Mouse (Mus musculus) MEL (cell line): ENCODE results near the gene Snap25. TPM values are rescaled to one million over a fixed set of nuclear protein-coding genes. Genes with fewer than 3 reads are reported as not detected.

Source experiments
- DNase-seq: peaks from one replicate; pipeline ENCODE4 v3.0.0; 2011; ENCODE audit warnings: low read depth, low spot score
- H3K27ac ChIP-seq: 2 replicates; pipeline ENCODE4 v1.5.1; 2012; ENCODE audit warnings: low read depth, mild to moderate bottlenecking, control low read depth, low read length, moderate library complexity; ENCODE audit not compliant: control insufficient read depth
- H3K27me3 ChIP-seq, 2 experiments: fragments of 150-350 bp in 1 of 2; sonication (generic) in 1 of 2; 2 replicates each; pipeline ENCODE4 v1.6.1; 2012; ENCODE audit warnings: low read length in 2 of 2, mild to moderate bottlenecking in 2 of 2, improper control_type of control experiment in 1 of 2, moderate library complexity in 1 of 2; ENCODE audit not compliant: insufficient read depth in 2 of 2, control insufficient read depth in 1 of 2
- H3K36me3 ChIP-seq, 2 experiments: 2 replicates each; pipeline ENCODE4 v1.6.1; 2012 to 2014; ENCODE audit warnings: low read length in 2 of 2, improper control_type of control experiment in 1 of 2, inconsistent platforms in 1 of 2, mild to moderate bottlenecking in 1 of 2; ENCODE audit not compliant: insufficient read depth in 2 of 2, control insufficient read depth in 1 of 2
- H3K4me1 ChIP-seq, 2 experiments: fragments of 150-350 bp in 1 of 2; sonication (generic) in 1 of 2; 2 replicates each; pipeline ENCODE4 v1.6.1; 2012; ENCODE audit warnings: low read length in 2 of 2, improper control_type of control experiment in 1 of 2, mild to moderate bottlenecking in 1 of 2; ENCODE audit not compliant: insufficient read depth in 2 of 2, control insufficient read depth in 1 of 2
- H3K4me3 ChIP-seq, 2 experiments: fragments of 150-350 bp in 1 of 2; sonication (generic) in 1 of 2; 2 replicates each; pipeline ENCODE4 v1.5.1; 2012; ENCODE audit warnings: low read depth in 2 of 2, low read length in 2 of 2, mild to moderate bottlenecking in 2 of 2, moderate library complexity in 2 of 2, control low read depth in 1 of 2, improper control_type of control experiment in 1 of 2; ENCODE audit not compliant: control insufficient read depth in 1 of 2, insufficient read depth in 1 of 2
- H3K79me2 ChIP-seq: 2 replicates; pipeline ENCODE4 v1.6.1; 2012; ENCODE audit warnings: mild to moderate bottlenecking, low read length, moderate library complexity; ENCODE audit not compliant: control insufficient read depth, poor library complexity, insufficient read depth
- H3K9ac ChIP-seq: 2 replicates; pipeline ENCODE4 v1.6.1; 2012; ENCODE audit warnings: low read depth, mild to moderate bottlenecking, control low read depth, low read length, moderate library complexity; ENCODE audit not compliant: control insufficient read depth, poor library complexity, severe bottlenecking
- H3K9me3 ChIP-seq: fragments of 150-350 bp; sonication (generic); replicated peaks from 2 replicates; pipeline ENCODE4 v1.6.1; 2012; ENCODE audit warnings: mild to moderate bottlenecking, low read length, improper control_type of control experiment, moderate library complexity; ENCODE audit not compliant: insufficient read depth
- CTCF ChIP-seq, 3 experiments: IDR thresholded peaks in 2 of 3; conservative IDR thresholded peaks in 1 of 3; 2 replicates each; pipeline ENCODE4 v1.5.1; 2011 to 2012; ENCODE audit warnings: low read length in 3 of 3, low read depth in 2 of 3, mild to moderate bottlenecking in 2 of 3, improper control_type of control experiment in 1 of 3, inconsistent platforms in 1 of 3, mixed read lengths in 1 of 3, moderate library complexity in 1 of 3; ENCODE audit not compliant: control insufficient read depth in 1 of 3, insufficient read depth in 1 of 3, poor library complexity in 1 of 3, severe bottlenecking in 1 of 3
- E2F4 ChIP-seq: IDR thresholded peaks from 2 replicates; pipeline ENCODE4 v1.6.1; 2011; ENCODE audit warnings: low read depth, low read length, improper control_type of control experiment, borderline replicate concordance
- ELF1 ChIP-seq: IDR thresholded peaks from 2 replicates; pipeline ENCODE4 v1.6.1; 2014; ENCODE audit warnings: low read depth, mild to moderate bottlenecking, inconsistent platforms, low read length, improper control_type of control experiment, moderate library complexity
- ETS1 ChIP-seq: IDR thresholded peaks from 2 replicates; pipeline ENCODE4 v1.6.1; 2012; ENCODE audit warnings: low read depth, mild to moderate bottlenecking, inconsistent platforms, low read length, improper control_type of control experiment, moderate library complexity
- GATA1 ChIP-seq: IDR thresholded peaks from 2 replicates; pipeline ENCODE4 v1.6.1; 2011; ENCODE audit warnings: low read depth, low read length, improper control_type of control experiment
- HCFC1 ChIP-seq: IDR thresholded peaks from 2 replicates; pipeline ENCODE4 v1.6.1; 2012; ENCODE audit warnings: low read depth, mild to moderate bottlenecking, inconsistent platforms, low read length, improper control_type of control experiment, moderate library complexity
- MAFK ChIP-seq: IDR thresholded peaks from 2 replicates; pipeline ENCODE4 v1.6.1; 2011; ENCODE audit warnings: low read depth, mild to moderate bottlenecking, low read length, improper control_type of control experiment, borderline replicate concordance
- MAZ ChIP-seq: IDR thresholded peaks from 2 replicates; pipeline ENCODE4 v1.6.1; 2012; ENCODE audit warnings: low read depth, mild to moderate bottlenecking, inconsistent platforms, low read length, improper control_type of control experiment
- MEF2A ChIP-seq: IDR thresholded peaks from 2 replicates; pipeline ENCODE4 v1.6.1; 2014; ENCODE audit warnings: low read depth, mild to moderate bottlenecking, inconsistent platforms, low read length, improper control_type of control experiment; ENCODE audit not compliant: poor library complexity, insufficient replicate concordance, severe bottlenecking; ENCODE audit errors: extremely low read depth
- MYB ChIP-seq: IDR thresholded peaks from 2 replicates; pipeline ENCODE4 v1.6.1; 2011; ENCODE audit warnings: mild to moderate bottlenecking, low read depth, low read length, improper control_type of control experiment
- NELFE ChIP-seq: IDR thresholded peaks from 2 replicates; pipeline ENCODE4 v1.6.1; 2011; ENCODE audit warnings: low read depth, low read length, improper control_type of control experiment
- POLR2AphosphoS5 ChIP-seq: IDR thresholded peaks from 2 replicates; pipeline ENCODE4 v1.6.1; 2012; ENCODE audit warnings: low read depth, borderline replicate concordance, mild to moderate bottlenecking, inconsistent platforms, low read length, moderate library complexity, mixed read lengths
- RAD21 ChIP-seq: IDR thresholded peaks from 2 replicates; pipeline ENCODE4 v1.6.1; 2011; ENCODE audit warnings: mild to moderate bottlenecking, low read depth, low read length, improper control_type of control experiment
- RCOR1 ChIP-seq: IDR thresholded peaks from 2 replicates; pipeline ENCODE4 v1.6.1; 2012; ENCODE audit warnings: low read depth, mild to moderate bottlenecking, inconsistent platforms, low read length, improper control_type of control experiment
- USF1 ChIP-seq: IDR thresholded peaks from 2 replicates; pipeline ENCODE4 v1.6.1; 2014; ENCODE audit warnings: low read depth, mild to moderate bottlenecking, inconsistent platforms, low read length, improper control_type of control experiment, moderate library complexity
- ZKSCAN1 ChIP-seq: IDR thresholded peaks from 2 replicates; pipeline ENCODE4 v1.6.1; 2012; ENCODE audit warnings: low read depth, mild to moderate bottlenecking, inconsistent platforms, low read length, improper control_type of control experiment, moderate library complexity
- polyA plus RNA-seq, 2 experiments: library from polyadenylated mRNA; stranded (reverse) in 1 of 2; unstranded in 1 of 2; fragments of >175 nt in 1 of 2; fragments of >200 nt in 1 of 2; gene quantifications; 2 replicates each; pipeline versions ENCODE4 v1.2.1 to v1.2.4; 2012; ENCODE audit warnings: low replicate concordance in 2 of 2, low read depth in 1 of 2; ENCODE audit not compliant: insufficient read length in 2 of 2, insufficient read depth in 1 of 2, missing spikeins in 1 of 2
- total RNA-seq: library from RNA; depleted of rRNA; stranded (reverse); fragments of 300-350 nt; gene quantifications from 2 replicates; pipeline ENCODE4 v1.2.3, GENCODE M21; 2012; rRNA removed

Snap25 gene
- not detected in 2 replicates for total RNA-seq
- not detected for polyA plus RNA-seq

- TF ChIP-seq HCFC1 = no peak
- TF ChIP-seq ETS1 = no peak
- TF ChIP-seq E2F4 = no peak
- TF ChIP-seq RAD21 = no peak
- TF ChIP-seq MEF2A = no peak
- TF ChIP-seq MAFK = no peak
- no peak for TF ChIP-seq CTCF (IDR thresholded peaks at IDR 0.05 in 2 of 3, conservative IDR thresholded peaks at IDR 0.05 in 1 of 3; ENCODE audit: control insufficient read depth in 1 of 3, insufficient read depth in 1 of 3, low read depth in 2 of 3, low read length in 3 of 3, poor library complexity in 1 of 3, severe bottlenecking in 1 of 3)
- TF ChIP-seq NELFE = no peak
- TF ChIP-seq MYB = no peak
- TF ChIP-seq ELF1 = no peak
- TF ChIP-seq ZKSCAN1 = no peak
These were observed at the start of gene Snap25 for GRCm38 (mm10) chr2:136713299-136713758. Gene Snap25, plus strand, starts transcription at chr2:136713453.

GRCm38 (mm10) chr2:136666951-136667350, 46.3 kb upstream of the Snap25 start:
- Histone ChIP-seq H3K27ac (no peak overlapping the region), H3K4me1 (no peaks in the 10 kb centered on the region), H3K9me3 (no peaks in the 10 kb centered on the region), H3K36me3 (no peaks in the 10 kb centered on the region), H3K79me2 (no peaks in the 10 kb centered on the region), H3K27me3 (no peaks in the 10 kb centered on the region), H3K4me3 (no peak overlapping the region), H3K9ac (no peak overlapping the region)
- no peak for DNase-seq
- TF ChIP-seq MAZ (no peak), ELF1 (no peak), ETS1 (no peak), GATA1 (no peak), HCFC1 (no peak), RCOR1 (no peak), USF1 (no peak), POLR2AphosphoS5 (no peak)

More at GRCm38 (mm10) chr2:136713299-136713758, at the start of gene Snap25:
- no peaks in the 10 kb centered on the region for H3K9me3 ChIP-seq
- H3K27ac ChIP-seq = no peak within 1 kb of the TSS
- H3K27me3 ChIP-seq = no peaks in the 10 kb centered on the region
- no peaks in the 10 kb centered on the region for H3K79me2 ChIP-seq
- H3K36me3 ChIP-seq = no peaks in the 10 kb centered on the region
- no peak within 1 kb of the TSS for H3K4me3 ChIP-seq
- DNase-seq = no peak
- H3K4me1 ChIP-seq = no peaks in the 10 kb centered on the region
- H3K9ac ChIP-seq = no peak within 1 kb of the TSS
